Mouse (Mus musculus): ENCODE data around the gene Kpna2. TPM values are rescaled to one million over a fixed set of nuclear protein-coding genes. Genes with fewer than 3 reads are reported as not detected.

Gene Kpna2
- total RNA-seq, 1 experiment = 245 TPM

GRCm38 (mm10) chr11:106969798-106970197 lies 29.5 kb downstream of the Kpna2 start:
- in situ Hi-C loops (cut with MboI; ENCODE audit: low sequenced_read_pairs in 2 of 2, unreplicated experiment in 2 of 2) = loop anchor here in 1 of 2 experiments (10.0 kb wide), 1 partner anchor 125 kb away; no protein-coding TSS in a partner anchor

GRCm38 (mm10) chr11:106967630-106968029 lies 31.7 kb downstream of the Kpna2 start:
- no peak for TF ChIP-seq CHD2 (IDR thresholded peaks at IDR 0.05; ENCODE audit: low read depth, low read length)
- no peak for TF ChIP-seq ZC3H11A (IDR thresholded peaks at IDR 0.05; ENCODE audit: borderline replicate concordance, low read depth, low read length)
- TF ChIP-seq MAFK (IDR thresholded peaks at IDR 0.05; ENCODE audit: insufficient read depth, low read depth, low read length) = no peak
- TF ChIP-seq ZNF384 (IDR thresholded peaks at IDR 0.05; ENCODE audit: low read depth, low read length) = no peak
- TF ChIP-seq HCFC1 (IDR thresholded peaks at IDR 0.05; ENCODE audit: borderline replicate concordance, insufficient read depth, low read length) = no peak
- in situ Hi-C loops (cut with MboI; ENCODE audit: low sequenced_read_pairs in 2 of 2, unreplicated experiment in 2 of 2) = no loop called here
- Histone ChIP-seq H3K36me3 (ENCODE audit: control insufficient read depth, insufficient read depth, low read length, poor library complexity, severe bottlenecking) (no peaks in the 10 kb centered on the region), H3K4me1 (ENCODE audit: control insufficient read depth in 2 of 2, insufficient read depth in 2 of 2, low read length in 2 of 2, poor library complexity in 1 of 2) (no peaks in the 10 kb centered on the region), H3K4me3 (ENCODE audit: insufficient read depth in 1 of 2, low read depth in 1 of 2, low read length in 2 of 2, poor library complexity in 1 of 2, severe bottlenecking in 1 of 2) (no peak overlapping the region), H3K9me3 (ENCODE audit: control insufficient read depth, insufficient read depth, low read depth, low read length) (no peaks in the 10 kb centered on the region), H3K27ac (ENCODE audit: insufficient read depth, low read depth, low read length, poor library complexity, severe bottlenecking) (no peak overlapping the region), H3K9ac (ENCODE audit: insufficient read depth, low read depth, low read length, poor library complexity, severe bottlenecking) (no peak overlapping the region)
- no peak for DNase-seq (ENCODE audit: low read depth, low spot score)

More at GRCm38 (mm10) chr11:106969798-106970197, 29.5 kb downstream of the Kpna2 start:
- DNase-seq (ENCODE audit: low read depth, low spot score) = no peak
- H3K9me3 ChIP-seq (ENCODE audit: control insufficient read depth, insufficient read depth, low read depth, low read length) = no peaks in the 10 kb centered on the region
- no peak overlapping the region for H3K27ac ChIP-seq (ENCODE audit: insufficient read depth, low read depth, low read length, poor library complexity, severe bottlenecking)
- no peak overlapping the region for H3K9ac ChIP-seq (ENCODE audit: insufficient read depth, low read depth, low read length, poor library complexity, severe bottlenecking)
- TF ChIP-seq HCFC1 (IDR thresholded peaks at IDR 0.05; ENCODE audit: borderline replicate concordance, insufficient read depth, low read length) = no peak
- TF ChIP-seq ZNF384 (IDR thresholded peaks at IDR 0.05; ENCODE audit: low read depth, low read length) = no peak
- TF ChIP-seq MAFK (IDR thresholded peaks at IDR 0.05; ENCODE audit: insufficient read depth, low read depth, low read length) = no peak
- no peak for TF ChIP-seq ZC3H11A (IDR thresholded peaks at IDR 0.05; ENCODE audit: borderline replicate concordance, low read depth, low read length)
- no peak for TF ChIP-seq CHD2 (IDR thresholded peaks at IDR 0.05; ENCODE audit: low read depth, low read length)
- H3K36me3 ChIP-seq (ENCODE audit: control insufficient read depth, insufficient read depth, low read length, poor library complexity, severe bottlenecking) = no peaks in the 10 kb centered on the region
- no peaks in the 10 kb centered on the region for H3K4me1 ChIP-seq (ENCODE audit: control insufficient read depth in 2 of 2, insufficient read depth in 2 of 2, low read length in 2 of 2, poor library complexity in 1 of 2)
- no peak overlapping the region for H3K4me3 ChIP-seq (ENCODE audit: insufficient read depth in 1 of 2, low read depth in 1 of 2, low read length in 2 of 2, poor library complexity in 1 of 2, severe bottlenecking in 1 of 2)

- no peak for DNase-seq (ENCODE audit: low read depth, low spot score)
- Histone ChIP-seq H3K4me1 (ENCODE audit: control insufficient read depth in 2 of 2, insufficient read depth in 2 of 2, low read length in 2 of 2, poor library complexity in 1 of 2) (peaks cover 0 to 2% of the 10 kb centered on the region in 2 experiments; a peak in 1 of 4 replicates), H3K4me3 (ENCODE audit: insufficient read depth in 1 of 2, low read depth in 1 of 2, low read length in 2 of 2, poor library complexity in 1 of 2, severe bottlenecking in 1 of 2) (no peak overlapping the region), H3K9me3 (ENCODE audit: control insufficient read depth, insufficient read depth, low read depth, low read length) (no peaks in the 10 kb centered on the region), H3K9ac (ENCODE audit: insufficient read depth, low read depth, low read length, poor library complexity, severe bottlenecking) (no peak overlapping the region), H3K36me3 (ENCODE audit: control insufficient read depth, insufficient read depth, low read length, poor library complexity, severe bottlenecking) (no peaks in the 10 kb centered on the region), H3K27ac (ENCODE audit: insufficient read depth, low read depth, low read length, poor library complexity, severe bottlenecking) (no peak overlapping the region)
- TF ChIP-seq HCFC1 (IDR thresholded peaks at IDR 0.05; ENCODE audit: borderline replicate concordance, insufficient read depth, low read length) (no peak), ZC3H11A (IDR thresholded peaks at IDR 0.05; ENCODE audit: borderline replicate concordance, low read depth, low read length) (no peak), CHD2 (IDR thresholded peaks at IDR 0.05; ENCODE audit: low read depth, low read length) (no peak), MAFK (IDR thresholded peaks at IDR 0.05; ENCODE audit: insufficient read depth, low read depth, low read length) (no peak), ZNF384 (IDR thresholded peaks at IDR 0.05; ENCODE audit: low read depth, low read length) (no peak)
- in situ Hi-C loops (cut with MboI; ENCODE audit: low sequenced_read_pairs in 2 of 2, unreplicated experiment in 2 of 2) = no loop called here
Observed at GRCm38 (mm10) chr11:106965881-106966280, 33.5 kb downstream of the Kpna2 start.

- TF ChIP-seq ZC3H11A (IDR thresholded peaks at IDR 0.05; ENCODE audit: borderline replicate concordance, low read depth, low read length) (no peak), HCFC1 (IDR thresholded peaks at IDR 0.05; ENCODE audit: borderline replicate concordance, insufficient read depth, low read length) (no peak), ZNF384 (IDR thresholded peaks at IDR 0.05; ENCODE audit: low read depth, low read length) (no peak), CHD2 (IDR thresholded peaks at IDR 0.05; ENCODE audit: low read depth, low read length) (no peak), MAFK (IDR thresholded peaks at IDR 0.05; ENCODE audit: insufficient read depth, low read depth, low read length) (no peak)
- H3K9ac ChIP-seq (ENCODE audit: insufficient read depth, low read depth, low read length, poor library complexity, severe bottlenecking) = no peak overlapping the region
- H3K36me3 ChIP-seq (ENCODE audit: control insufficient read depth, insufficient read depth, low read length, poor library complexity, severe bottlenecking) = no peaks in the 10 kb centered on the region
- in situ Hi-C loops (cut with MboI; ENCODE audit: low sequenced_read_pairs in 2 of 2, unreplicated experiment in 2 of 2) = no loop called here
- no peaks in the 10 kb centered on the region for H3K9me3 ChIP-seq (ENCODE audit: control insufficient read depth, insufficient read depth, low read depth, low read length)
- no peak for DNase-seq (ENCODE audit: low read depth, low spot score)
- H3K27ac ChIP-seq (ENCODE audit: insufficient read depth, low read depth, low read length, poor library complexity, severe bottlenecking) = no peak overlapping the region
- peaks cover 0 to 6% of the 10 kb centered on the region in 2 experiments; a peak in 1 of 4 replicates for H3K4me1 ChIP-seq (ENCODE audit: control insufficient read depth in 2 of 2, insufficient read depth in 2 of 2, low read length in 2 of 2, poor library complexity in 1 of 2)
- H3K4me3 ChIP-seq (ENCODE audit: insufficient read depth in 1 of 2, low read depth in 1 of 2, low read length in 2 of 2, poor library complexity in 1 of 2, severe bottlenecking in 1 of 2) = no peak overlapping the region
Observed at GRCm38 (mm10) chr11:106962310-106962709, 37.0 kb downstream of the Kpna2 start.

All from ES-E14 (cell line).